Comparison of ENCODE assay signal across 10 mouse cellular contexts in the genomic region with DNA sequence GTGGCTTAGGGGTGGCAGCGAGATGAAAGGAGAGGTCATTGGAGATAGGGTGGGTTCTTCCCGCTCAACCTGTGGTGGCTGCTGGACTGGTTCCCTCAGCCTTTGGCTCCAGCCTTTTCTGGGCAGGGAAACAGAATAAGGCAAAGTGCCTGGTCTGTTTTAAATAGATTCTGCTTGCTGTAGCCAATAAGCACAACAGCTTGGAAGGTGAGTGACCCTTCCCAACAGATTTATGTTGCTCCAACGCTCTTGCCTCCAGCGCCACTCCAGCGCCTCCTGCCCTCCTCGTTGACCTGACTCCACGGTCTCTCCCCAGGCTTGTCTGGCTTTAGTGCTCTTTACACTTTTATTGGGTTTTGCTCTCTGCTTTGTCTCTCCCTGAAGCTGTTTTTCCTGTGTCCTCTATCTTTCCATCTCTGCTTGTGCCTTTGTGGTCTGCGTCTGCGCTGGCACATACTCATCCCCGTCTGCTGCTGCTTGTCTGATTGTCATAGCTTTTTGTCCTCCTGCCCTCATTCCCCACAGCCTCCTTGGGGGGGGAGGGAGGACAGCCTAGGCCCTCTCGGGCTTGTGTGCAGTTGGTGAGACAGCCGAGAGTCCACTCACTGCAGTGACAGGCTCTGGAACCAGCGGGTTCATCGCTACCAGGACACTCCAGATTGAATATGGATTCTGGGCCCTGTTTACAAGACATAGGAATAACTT. TPM values are rescaled to one million over a fixed set of nuclear protein-coding genes. Genes with fewer than 3 reads are reported as not detected.
DNase-seq lines count a peak whose midpoint lies in the region; ATAC-seq lines count a peak whose summit lies in the region.
"Had no signal": no experiment of that assay in that cellular context is flagged by ENCODE, and none has a peak within 500 bp of the region (broad histone marks: within the 10 kb centered on the region; RNA-seq: fewer than 3 reads in every experiment).

No protein-coding gene starts in this region.

- WGBS in embryonic facial prominence, embryonic 10.5 days = 57% methylated on average over 14 of the region's 14 CpGs
- 50% methylated on average over 14 of the region's 14 CpGs for WGBS in hindbrain, embryonic 16.5 days

- no peaks in the 10 kb centered on the region for H3K9me3 ChIP-seq in embryonic facial prominence, embryonic 10.5 days
- no peaks in the 10 kb centered on the region for H3K9me3 ChIP-seq in hindbrain, embryonic 16.5 days (ENCODE audit: control insufficient read depth, low read length)

- no peaks in the 10 kb centered on the region for H3K27me3 ChIP-seq in embryonic facial prominence, embryonic 10.5 days (replicated peaks; ENCODE audit: low read depth, poor library complexity, severe bottlenecking)
- H3K27me3 ChIP-seq in hindbrain, embryonic 16.5 days (replicated peaks; ENCODE audit: control insufficient read depth, insufficient read depth, low read length) = no peaks in the 10 kb centered on the region

- peak; percentile 27; the same call in 1 of the 2 replicates for ATAC-seq in hindbrain, embryonic 16.5 days
- ATAC-seq: liver, postnatal 0 days had no signal

- H3K4me2 ChIP-seq in hindbrain, embryonic 16.5 days (ENCODE audit: low read length) = no peak overlapping the region

- 0 out of 2 replicates have a peak overlapping the region, but pooled peaks have one; percentile 7 for H3K27ac ChIP-seq in embryonic facial prominence, embryonic 10.5 days (replicated peaks)
- no peak overlapping the region for H3K27ac ChIP-seq in hindbrain, embryonic 16.5 days (ENCODE audit: low read depth, low read length)

- peaks cover 23% of the 10 kb centered on the region for H3K4me1 ChIP-seq in embryonic facial prominence, embryonic 10.5 days
- H3K4me1 ChIP-seq in hindbrain, embryonic 16.5 days (ENCODE audit: control insufficient read depth, insufficient read depth, low read depth, low read length) = no peaks in the 10 kb centered on the region

- DNase-seq in left cerebral cortex, postnatal 4 days = peak; percentile 46
- no peak for DNase-seq in left cerebral cortex, postnatal 14 days (ENCODE audit: low spot score in 2 of 2)
- no peak for DNase-seq in embryonic facial prominence, embryonic 10.5 days (ENCODE audit: low spot score)
- peak; percentile 40 for DNase-seq in lung, postnatal 14 days
- DNase-seq in left cerebral cortex, adult 9 months (ENCODE audit: low spot score in 2 of 2) = no peak
- no peak for DNase-seq in layer of hippocampus, postnatal 14 days (ENCODE audit: low spot score in 2 of 2)
- no peak for DNase-seq in thymus, postnatal 10 days (ENCODE audit: low spot score in 2 of 2)
- DNase-seq: adrenal gland, postnatal 25 days; liver, postnatal 0 days had no signal

- no peak overlapping the region for H3K4me3 ChIP-seq in embryonic facial prominence, embryonic 10.5 days
- H3K4me3 ChIP-seq in hindbrain, embryonic 16.5 days (ENCODE audit: low read length) = no peak overlapping the region

- intact Hi-C loops in left cerebral cortex, postnatal 4 days (cut with DNase I) = no loop called here
- intact Hi-C loops in left cerebral cortex, postnatal 14 days (cut with DNase I) = loop anchor here (5.0 kb wide), 1 partner anchor 80 kb away; no protein-coding TSS in a partner anchor

- no peak overlapping the region for H3K9ac ChIP-seq in hindbrain, embryonic 16.5 days (ENCODE audit: low read depth, low read length)
- H3K9ac ChIP-seq: liver, postnatal 0 days had no signal

- no peaks in the 10 kb centered on the region for H3K36me3 ChIP-seq in embryonic facial prominence, embryonic 10.5 days (replicated peaks)
- H3K36me3 ChIP-seq in hindbrain, embryonic 16.5 days (ENCODE audit: control insufficient read depth, insufficient read depth, low read length) = no peaks in the 10 kb centered on the region

RNA-seq across cellular contexts. Expression of a gene that starts 10.9 kb away (rescaled TPM):
- total RNA-seq in left cerebral cortex, postnatal 4 days (2021) = 10 to 100 TPM; 32.8 to 40.6 TPM
- 10 to 100 TPM; 61.8 to 73.1 TPM for total RNA-seq in left cerebral cortex, postnatal 14 days (2021)
- 14.1 and 16.4 TPM in 2 replicates for polyA plus RNA-seq in embryonic facial prominence, embryonic 10.5 days (2016; fragmentation: Nextera tagmentation; extraction: Ambion mirVana)
- 34.0 and 35.9 TPM in 2 replicates for polyA plus RNA-seq in hindbrain, embryonic 16.5 days (2015; fragmentation: Nextera tagmentation; extraction: Ambion mirVana)
- 100 to 1,000 TPM; 126 to 127 TPM for total RNA-seq in layer of hippocampus, postnatal 14 days (2021)

RNA-seq across cellular contexts. Expression of a gene that starts 44.3 kb away (rescaled TPM):
- 10 to 100 TPM; 55.2 to 58.7 TPM for total RNA-seq in left cerebral cortex, postnatal 4 days (2021)
- total RNA-seq in left cerebral cortex, postnatal 14 days (2021) = 100 to 1,000 TPM in 1 of 2 experiments, 10 to 100 TPM in 1; 97.7 to 134 TPM
- 30.8 and 32.4 TPM in 2 replicates for polyA plus RNA-seq in embryonic facial prominence, embryonic 10.5 days (2016; fragmentation: Nextera tagmentation; extraction: Ambion mirVana)
- 45.0 and 56.0 TPM in 2 replicates for polyA plus RNA-seq in hindbrain, embryonic 16.5 days (2015; fragmentation: Nextera tagmentation; extraction: Ambion mirVana)
- 10 to 100 TPM; 70.3 to 71.3 TPM for total RNA-seq in layer of hippocampus, postnatal 14 days (2021)

Comparison
In these comparisons a context has a peak if more than half of its experiments do, and no peak if none do; other contexts are left out.
1. DNase-seq: peak in left cerebral cortex, postnatal 4 days (single experiment) and lung, postnatal 14 days (single experiment); none in left cerebral cortex, postnatal 14 days (0 of 2), embryonic facial prominence, embryonic 10.5 days (single experiment), left cerebral cortex, adult 9 months (0 of 2), layer of hippocampus, postnatal 14 days (0 of 2) and thymus, postnatal 10 days (0 of 2).